Mouse (Mus musculus): ENCODE data around the gene Vmn1r43.

Vmn1r43 gene

DNA sequence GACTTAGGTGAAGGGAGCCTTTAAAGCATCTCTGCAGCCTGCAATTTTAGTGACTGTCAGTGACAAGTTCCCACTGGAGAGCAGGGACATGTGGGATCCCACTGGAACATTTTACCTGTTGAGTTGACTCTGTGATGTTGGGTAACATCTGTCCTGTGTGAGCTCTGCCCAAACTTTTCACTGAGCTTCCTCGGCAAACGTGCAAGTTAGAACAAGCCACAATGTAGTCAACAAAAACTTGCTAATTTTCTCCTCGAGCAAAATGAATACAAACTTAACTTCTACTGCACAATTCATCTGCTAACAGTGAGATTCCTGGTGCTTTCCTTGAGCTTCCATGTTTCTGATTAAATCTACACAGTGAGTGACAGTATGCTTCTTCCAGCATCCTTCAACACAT is at the start of gene Vmn1r43, which contains the start of gene Vmn1r42:
TSS of gene Vmn1r43 (minus strand) at position 101 of the 400 bp plus-strand sequence.
TSS of gene Vmn1r42 (minus strand) at position 101 of the 400 bp plus-strand sequence.
- 74% methylated on average over 3 of the region's 3 CpGs for WGBS

DNA sequence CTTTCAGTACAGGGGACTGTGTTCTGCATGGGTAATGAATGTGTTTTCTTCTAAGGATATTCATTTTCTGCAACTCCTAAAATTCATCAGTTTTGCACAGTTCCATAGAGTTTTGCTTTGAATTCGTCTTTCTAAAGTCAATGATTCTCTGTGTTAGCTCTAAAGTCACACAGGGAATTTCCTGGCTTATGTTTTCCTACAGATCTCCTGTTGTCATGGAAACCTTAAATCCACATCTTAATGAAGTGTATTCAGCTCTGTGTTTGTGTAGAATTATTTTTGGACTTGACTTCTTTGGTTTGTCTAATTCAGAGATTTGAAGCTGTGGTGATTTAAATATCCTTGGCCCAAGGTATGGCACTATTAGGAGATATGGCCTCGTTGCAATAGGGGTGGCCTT is 7.6 kb upstream of the Vmn1r43 start:
- WGBS = 26% methylated on average over 2 of the region's 2 CpGs

DNA sequence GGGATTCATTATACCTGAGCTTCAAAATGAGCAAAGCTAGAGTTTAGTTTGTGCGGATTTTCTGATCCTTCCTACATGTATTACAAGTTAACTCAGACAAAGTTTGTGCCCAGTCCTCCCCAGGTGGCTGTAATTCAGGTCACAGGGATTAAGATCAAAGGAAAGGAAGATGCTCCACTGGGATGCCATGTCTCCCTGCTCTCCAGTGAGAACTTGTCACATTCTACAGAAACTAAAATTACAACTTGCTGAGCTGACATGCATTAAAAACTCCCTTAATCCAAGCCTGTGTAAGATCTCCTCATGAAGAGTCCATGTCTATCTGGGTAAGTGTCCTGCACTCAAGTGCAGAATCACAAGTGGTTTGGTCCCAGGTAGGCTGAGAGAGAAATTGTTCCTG is 7.1 kb upstream of the Vmn1r43 start, which contains the start of gene Vmn1r44:
TSS of gene Vmn1r44 (plus strand) at position 301 of the 400 bp plus-strand sequence.
- 74% methylated on average over 1 of the region's 1 CpGs for WGBS

DNA sequence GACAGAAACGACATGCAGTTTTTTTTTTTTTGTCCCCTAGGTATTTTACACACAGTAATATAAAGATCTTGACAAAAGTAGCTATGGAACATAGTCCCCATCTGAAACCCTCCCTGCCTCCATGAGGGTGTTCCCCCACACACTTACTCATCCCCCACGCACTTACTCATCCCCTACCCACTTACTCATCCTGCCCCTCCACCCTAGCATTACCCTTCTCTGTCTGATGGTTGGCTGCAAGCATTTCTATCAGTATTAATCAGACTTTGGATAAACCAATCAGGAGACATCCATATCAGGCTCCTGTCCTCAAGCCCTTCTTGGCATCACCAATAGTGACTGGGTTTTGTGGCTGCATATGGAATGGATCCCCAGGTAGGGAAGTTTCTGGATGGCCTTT is 750 bp upstream of the Vmn1r43 start:
- WGBS = 57% methylated on average over 2 of the region's 2 CpGs

DNA sequence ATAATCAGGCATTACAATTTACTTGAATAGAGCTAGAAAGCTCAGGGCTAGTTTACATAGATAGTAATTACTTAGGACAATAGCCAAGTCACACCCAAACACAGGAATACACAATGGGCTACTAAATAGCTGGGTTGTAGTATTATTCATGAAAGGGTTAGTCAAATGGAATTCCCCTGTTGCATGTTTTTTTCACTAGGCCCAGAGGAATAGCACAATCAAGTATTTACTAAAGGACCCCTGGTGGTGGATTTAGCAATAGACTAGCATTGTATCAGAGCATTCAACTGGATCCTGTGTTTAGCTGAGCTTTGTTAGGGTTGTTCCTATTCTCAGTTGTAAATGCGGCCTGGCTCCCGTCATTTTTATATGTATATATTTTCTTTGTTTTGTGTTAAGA is 8.2 kb downstream of the Vmn1r43 start:
- WGBS = 84% methylated on average over 2 of the region's 2 CpGs

DNA sequence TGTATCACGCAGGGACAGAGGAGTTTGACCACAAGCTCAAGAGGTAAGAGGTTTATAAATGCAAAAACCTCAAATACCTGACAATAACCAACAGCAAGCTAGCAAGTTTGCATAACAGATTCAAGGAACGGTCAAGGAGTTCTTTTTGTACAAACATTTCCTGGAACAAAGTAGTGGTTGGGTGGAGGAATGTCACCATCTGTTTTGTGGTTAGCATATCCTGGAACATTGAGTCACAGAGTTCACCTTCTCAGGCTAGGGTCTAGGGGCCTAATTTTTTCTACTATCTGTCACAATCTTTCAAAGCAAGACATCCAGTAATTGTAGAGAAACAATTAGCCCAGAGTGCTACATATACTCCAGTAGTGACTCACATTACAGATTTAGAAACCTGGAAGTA is 8.9 kb downstream of the Vmn1r43 start:
- 93% methylated on average over 2 of the region's 2 CpGs for WGBS

DNA sequence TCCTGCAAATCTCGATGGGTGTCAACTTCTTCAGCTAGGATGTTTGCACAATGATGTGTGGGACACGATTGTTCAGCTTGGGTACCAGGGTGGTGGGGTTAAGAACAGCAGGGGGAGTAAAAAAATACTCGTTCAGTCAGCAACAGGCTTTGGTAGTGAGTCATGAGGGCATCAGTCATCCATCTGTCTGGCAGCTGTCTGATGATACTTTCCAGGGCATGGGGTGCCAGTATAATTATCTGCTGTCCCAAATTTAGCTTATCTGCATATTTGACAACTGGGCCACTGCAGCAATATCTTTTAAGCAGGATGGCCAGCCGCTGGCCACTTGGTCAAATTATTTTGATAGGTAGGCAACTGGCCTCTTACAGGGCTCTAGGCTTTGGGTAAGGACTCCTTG is 12.4 kb downstream of the Vmn1r43 start:
- WGBS = 70% methylated on average over 4 of the region's 4 CpGs

DNA sequence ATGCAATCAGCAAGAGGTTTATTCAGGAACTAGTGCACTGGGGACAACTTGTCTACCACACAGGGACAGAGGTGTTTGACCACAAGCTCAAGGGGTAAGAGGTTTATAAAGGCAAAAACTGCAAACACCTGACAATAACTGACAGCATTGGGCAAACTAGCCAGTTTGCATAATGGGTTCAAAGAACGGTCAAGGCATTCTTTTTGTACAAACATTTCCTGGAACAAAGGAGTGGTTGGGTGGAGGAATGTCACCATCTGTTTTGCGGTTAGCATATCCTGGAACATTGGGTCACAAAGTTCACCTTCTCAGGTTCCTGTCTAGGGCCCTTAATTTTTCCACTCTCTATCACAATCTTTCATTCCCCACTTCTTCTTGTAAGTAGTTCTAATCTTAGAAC is 16.4 kb downstream of the Vmn1r43 start:
- 80% methylated on average over 2 of the region's 2 CpGs for WGBS

DNA sequence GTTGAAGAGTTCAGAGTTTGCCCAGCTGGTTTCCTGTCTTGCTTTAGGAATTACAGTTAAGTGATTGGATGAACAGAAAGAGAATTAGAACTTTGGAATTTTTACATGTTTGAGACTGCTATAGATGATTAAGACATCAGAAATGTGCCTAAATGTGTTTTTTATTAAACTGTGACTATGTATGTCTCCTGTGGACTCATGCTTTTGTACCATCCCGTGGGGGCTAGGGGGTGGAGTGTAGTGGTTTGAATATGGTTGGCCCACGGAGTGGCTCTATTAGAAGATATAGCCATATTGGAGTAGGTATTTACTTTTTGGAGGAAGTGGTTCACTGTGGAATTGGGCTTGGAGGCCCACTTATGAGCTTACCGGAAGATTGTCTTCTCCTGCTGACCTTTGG is 18.7 kb downstream of the Vmn1r43 start:
- 74% methylated on average over 3 of the region's 3 CpGs for WGBS

Data from cerebral cortex, adult 2 months (tissue).